Mouse (Mus musculus) thymus, postnatal 36 days (tissue): ENCODE results near the gene Yif1a.
A peak's percentile ranks its signal among the peaks of the same experiment; 100 is the strongest.
"Not testable (repeated sequence)": the region's sequence is repeated elsewhere in the genome, so short reads cannot be mapped to it uniquely, and the experiment has no call there.

Source experiments
- DNase-seq, 2 experiments: peaks; one replicate each; pipeline ENCODE4 v3.0.0; 2022; ENCODE audit warnings: mixed read lengths in 2 of 2

Yif1a gene

DNA sequence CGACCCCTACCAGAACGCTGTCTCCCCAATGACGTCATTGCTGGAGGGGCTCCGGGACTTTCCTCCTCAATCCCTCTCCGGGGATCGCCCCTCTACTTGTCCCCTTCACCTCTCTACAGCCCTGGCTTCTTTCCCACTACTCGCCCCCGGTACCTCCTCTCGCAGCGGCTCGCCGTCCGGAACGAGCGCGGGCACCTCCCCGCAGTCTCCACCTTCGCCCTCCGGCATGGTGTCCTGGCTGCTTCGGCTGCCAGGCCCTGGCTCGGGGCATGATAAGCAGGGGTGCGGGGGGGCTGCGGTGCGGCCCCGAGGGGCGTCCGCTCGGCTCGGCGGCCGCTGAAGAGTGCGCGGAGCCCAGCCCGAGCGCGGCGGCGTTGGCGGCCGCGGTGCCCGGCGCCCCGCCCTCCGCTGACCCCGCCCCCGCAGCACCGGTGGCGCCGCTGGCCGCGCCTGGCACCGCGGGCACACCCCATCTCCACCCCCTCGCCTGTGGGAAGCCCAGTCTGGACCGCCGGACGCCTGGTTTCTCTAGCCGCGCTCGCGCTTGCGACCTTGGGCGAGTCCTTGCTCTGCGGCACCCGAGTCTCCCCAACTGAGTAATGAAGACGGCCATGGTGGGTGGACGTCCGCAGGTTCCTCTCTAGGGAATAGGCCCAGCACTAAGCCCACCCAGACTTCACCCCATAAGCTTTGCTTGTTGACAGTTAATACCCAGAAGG, 3.0 kb upstream of the Yif1a start, which contains the start of gene Tmem151a:
Tmem151a (minus strand) TSS at position 387 of the 719 bp plus-strand sequence.
- DNase-seq: no peak

- not testable (repeated sequence) for DNase-seq
Observed at GRCm38 (mm10) chr19:5086533-5086932, 1.8 kb upstream of the Yif1a start.

- DNase-seq: no peak
Observed at GRCm38 (mm10) chr19:5089324-5089723, 986 bp downstream of the Yif1a start.

GRCm38 (mm10) chr19:5092083-5092482, 3.7 kb downstream of the Yif1a start:
- no peak for DNase-seq

- DNase-seq: no peak
Observed at GRCm38 (mm10) chr19:5093481-5094242, 5.3 kb downstream of the Yif1a start.

DNA sequence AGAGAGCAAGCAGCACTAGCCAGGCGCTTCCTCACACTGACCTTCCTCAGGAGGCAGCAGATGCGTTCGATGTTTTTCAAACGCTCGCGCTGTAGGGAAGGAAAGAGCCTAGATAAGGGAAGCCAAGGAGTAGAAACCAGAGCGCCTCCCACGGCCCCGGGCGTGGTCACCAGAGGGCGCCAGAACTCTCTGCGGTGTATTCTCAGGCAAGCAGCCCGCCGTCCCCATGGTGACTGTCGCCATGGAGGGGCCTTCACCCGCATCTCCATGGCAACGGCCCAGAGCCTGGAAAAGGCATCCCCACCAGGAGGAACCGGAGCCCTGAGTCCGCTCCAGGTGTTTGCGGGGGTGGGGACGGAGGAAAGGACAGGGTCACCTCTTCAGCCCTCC, 5.9 kb downstream of the Yif1a start:
- DNase-seq: peak; percentile 86 to 88

DNA sequence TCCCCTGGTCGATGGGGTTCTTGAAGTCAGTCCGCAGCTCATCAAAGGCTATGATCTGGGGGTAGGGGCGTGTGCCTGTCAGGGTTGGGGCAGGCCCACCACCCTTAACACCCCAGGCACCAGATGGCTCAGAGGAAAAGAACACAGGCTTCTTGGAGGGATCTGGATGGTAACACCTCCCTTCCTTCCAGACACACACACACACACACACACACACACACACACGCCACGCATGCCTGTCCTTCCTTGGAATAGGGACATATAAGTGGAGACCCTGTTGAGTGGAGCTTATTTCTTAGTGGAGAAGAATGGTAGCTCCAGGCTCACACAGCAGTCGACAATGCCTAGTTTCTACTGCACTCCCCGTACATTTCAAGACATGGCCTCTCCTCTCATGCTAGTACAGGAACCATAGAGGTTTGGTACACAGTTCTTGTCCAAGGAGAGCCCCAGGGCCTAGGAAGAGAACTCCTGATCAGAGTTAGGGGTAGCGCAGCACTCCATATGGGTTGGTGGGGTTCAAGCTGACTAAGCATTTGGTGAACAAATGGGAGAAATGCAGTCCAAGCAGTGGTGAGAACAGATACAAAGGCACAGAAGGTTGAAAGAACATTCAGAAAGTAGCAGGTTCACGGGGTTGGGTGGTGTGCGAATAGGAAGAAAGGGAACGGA, 6.5 kb downstream of the Yif1a start:
- DNase-seq: no peak

DNA sequence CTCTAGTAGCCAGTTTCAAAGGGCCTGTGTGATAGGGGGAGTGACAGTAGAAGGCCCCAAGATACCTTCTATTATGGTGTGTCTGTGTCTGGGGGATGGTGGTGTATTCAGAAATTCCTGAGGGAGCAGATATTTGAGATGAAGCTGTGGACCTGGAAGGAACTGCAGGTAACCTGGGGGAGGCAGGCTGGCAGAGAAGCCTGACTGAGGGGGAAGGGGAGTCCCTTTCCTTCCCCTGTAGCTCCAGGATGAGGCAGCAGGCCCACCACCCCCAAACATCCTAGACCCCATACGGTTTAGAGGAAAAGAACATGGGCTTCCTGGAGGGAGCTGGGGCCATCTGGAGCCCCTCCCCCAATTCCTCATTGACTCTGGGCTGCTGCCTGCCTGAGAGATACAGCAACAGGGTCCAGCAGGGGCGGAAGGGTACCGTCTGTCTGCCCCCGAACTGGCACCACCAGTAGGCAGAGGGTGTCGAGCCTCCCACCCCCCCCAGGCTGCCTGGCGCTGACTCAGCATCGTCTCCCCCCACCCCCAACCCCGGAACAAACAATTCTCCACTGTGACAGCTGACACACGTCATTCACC, 7.6 kb downstream of the Yif1a start:
- no peak for DNase-seq

GRCm38 (mm10) chr19:5097521-5098362, 9.4 kb downstream of the Yif1a start:
- DNase-seq: peak in 1 of 2 experiments; percentile 29

GRCm38 (mm10) chr19:5098363-5099143, 10.2 kb downstream of the Yif1a start, which contains the start of gene Cnih2:
Gene Cnih2 (minus strand): TSS chr19:5098521.
- DNase-seq: peak; percentile 69 to 76

- DNase-seq: no peak
Observed at GRCm38 (mm10) chr19:5106074-5106473, 17.7 kb downstream of the Yif1a start.

GRCm38 (mm10) chr19:5106731-5107191, 18.4 kb downstream of the Yif1a start, which contains the start of gene Rab1b:
Gene Rab1b (minus strand): TSS chr19:5107072.
- DNase-seq: peak; percentile 98

DNA sequence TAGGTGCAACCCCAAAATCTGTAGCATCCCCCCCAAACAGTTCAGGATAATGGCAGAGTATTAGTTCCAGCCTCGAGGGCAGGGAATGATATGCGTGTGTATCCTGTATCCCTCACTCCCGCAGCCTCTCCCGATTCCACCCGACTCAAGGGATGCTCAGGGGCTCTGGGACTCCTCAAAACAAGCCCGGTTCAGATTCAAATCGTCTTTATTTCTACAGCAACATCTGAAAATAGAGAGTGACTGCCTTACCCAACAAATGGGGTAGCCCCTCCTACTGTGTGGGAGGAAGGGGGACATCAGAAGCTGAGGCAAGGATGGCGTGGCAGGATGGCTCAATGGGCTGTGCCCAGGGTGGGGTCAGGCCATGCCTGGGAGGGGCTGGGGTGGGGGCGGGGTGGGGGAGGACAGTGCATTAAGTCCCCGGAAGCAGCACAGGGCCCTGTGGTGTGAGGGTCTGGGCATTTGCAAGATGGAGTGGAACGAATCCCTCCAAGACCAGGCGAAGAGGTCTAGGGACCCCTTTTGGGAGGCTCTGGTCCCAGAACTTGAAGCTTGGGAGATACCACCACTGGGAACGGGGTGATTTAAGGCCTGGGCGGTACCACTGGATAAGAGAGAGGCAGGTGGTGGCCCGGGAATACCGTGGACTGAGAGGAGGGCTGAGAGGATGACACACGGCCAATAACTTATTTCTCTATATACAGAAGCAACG, 19.4 kb downstream of the Yif1a start:
- DNase-seq: peak in 1 of 2 experiments; percentile 23

DNA sequence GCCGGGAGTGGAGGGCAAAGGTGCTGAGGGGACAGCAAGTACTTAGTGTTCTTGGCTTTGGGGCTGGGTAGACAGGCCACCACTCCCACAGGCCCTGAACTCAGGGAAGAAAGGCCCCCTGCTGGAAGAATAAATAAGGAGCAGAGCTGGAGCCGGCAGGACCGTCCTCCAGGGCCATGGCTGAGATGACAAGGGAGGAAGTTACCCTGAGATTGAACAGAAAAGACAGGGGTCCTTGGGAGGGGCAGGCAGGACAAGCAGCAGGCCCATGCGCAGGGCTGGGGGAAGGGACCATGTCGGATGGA, 19.9 kb downstream of the Yif1a start:
- peak in 1 of 2 experiments; percentile 25 for DNase-seq

DNA sequence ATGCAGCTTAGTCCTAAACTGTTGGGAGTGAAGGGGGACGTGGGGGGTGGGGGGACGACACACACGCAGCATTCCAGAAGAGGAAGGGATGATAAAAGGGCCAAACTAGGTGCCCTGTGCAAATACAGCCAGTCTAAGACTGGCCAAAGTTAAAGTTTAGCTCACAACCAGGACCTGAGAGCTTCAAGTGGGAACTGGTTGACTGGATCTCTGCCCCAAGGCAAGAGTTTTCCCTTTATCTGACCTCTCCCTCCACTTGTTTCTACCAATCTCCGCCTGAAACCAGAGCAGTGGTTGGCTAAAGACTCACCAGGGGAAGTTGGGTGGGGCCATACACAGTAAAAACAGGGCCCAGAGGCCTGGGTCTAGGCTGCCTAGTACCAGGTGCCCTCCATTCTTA, 20.4 kb downstream of the Yif1a start:
- no peak for DNase-seq

DNA sequence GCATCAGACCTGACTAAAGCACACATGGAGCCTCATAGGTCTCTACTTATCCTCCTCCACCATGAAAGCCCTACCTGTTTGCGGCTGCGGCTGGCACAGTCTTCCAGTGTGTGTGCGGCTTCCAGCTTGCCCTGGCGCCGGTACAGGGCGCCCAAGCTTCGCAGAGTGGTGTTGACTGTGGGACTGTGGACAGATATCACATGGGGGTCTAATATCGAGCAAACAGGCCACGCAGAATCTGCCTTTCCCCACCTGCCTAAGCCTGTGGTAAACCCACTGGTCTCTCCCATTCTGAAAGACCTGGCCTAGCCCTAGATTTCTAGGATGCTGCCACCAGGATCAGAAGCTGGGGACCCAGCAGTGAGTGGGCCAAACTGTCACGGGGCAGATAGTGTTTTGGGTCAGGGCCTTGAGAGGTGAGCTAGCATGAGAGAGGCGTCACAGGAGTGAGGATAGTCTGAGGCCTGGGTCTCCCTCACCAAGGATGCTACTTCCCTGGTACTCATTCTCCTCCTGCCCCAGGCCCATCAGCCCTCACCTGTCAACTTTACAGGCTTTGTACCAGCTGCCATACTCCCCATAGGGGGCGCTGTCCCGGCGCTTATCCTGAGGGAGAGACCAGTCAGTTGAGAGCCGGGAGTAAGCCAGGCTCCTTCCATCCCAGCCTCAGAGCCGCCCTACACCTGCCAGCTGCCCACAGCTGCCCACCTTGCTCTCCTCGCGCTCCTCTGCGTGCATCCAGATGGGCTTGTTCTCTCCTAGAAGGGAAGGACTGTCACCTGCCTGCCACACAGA, 21.5 kb downstream of the Yif1a start:
- peak in 1 of 2 experiments; percentile 34 for DNase-seq

DNA sequence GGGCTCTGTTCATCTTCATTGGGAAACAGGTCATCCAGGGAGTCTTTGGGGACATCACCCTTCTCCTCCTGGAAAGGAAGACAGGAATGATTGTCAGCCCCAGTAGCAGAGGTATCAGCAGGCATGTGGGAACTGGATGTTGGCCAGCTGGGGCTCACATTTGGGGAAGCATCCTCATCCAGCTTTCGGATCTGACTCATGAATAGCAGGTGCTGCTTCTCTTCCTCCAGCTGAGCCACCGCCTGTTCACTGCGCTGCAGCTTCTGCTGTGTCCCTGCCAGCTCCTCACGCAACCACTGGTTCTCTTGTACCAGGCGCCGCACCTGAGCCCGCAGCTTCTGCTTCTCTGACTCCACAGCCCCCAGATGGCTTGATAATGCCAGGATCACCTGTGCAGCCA, 25.4 kb downstream of the Yif1a start:
- DNase-seq: no peak

- peak; percentile 78 to 80 for DNase-seq
Observed at GRCm38 (mm10) chr19:5117494-5118383, 29.4 kb downstream of the Yif1a start.

DNA sequence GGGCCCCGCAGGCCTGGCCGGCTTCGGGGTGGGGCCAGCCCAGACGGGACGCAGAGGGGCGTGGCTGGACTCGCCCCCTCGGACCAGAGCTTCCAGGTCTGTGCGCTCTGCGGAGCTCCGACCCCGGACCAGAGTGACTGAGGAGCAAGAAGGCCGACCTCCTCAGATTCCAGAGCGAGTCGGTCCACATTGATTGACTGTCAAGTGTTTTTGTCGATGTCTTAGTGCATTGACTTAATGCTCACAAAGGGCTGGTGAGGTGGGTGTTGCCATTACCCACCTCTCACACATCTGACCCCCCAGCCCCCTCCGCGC, 30.0 kb downstream of the Yif1a start, which contains the start of gene Klc2:
Klc2 (minus strand) TSS at position 177 of the 315 bp plus-strand sequence.
- DNase-seq: no peak
